Mouse (Mus musculus): Measurements from ENCODE around the gene Hebp1. TPM values are rescaled to one million over a fixed set of nuclear protein-coding genes. Genes with fewer than 3 reads are reported as not detected.

Hebp1 gene
- polyA plus RNA-seq, 1 experiment from 2014 or later, result 7.6 TPM

DNA sequence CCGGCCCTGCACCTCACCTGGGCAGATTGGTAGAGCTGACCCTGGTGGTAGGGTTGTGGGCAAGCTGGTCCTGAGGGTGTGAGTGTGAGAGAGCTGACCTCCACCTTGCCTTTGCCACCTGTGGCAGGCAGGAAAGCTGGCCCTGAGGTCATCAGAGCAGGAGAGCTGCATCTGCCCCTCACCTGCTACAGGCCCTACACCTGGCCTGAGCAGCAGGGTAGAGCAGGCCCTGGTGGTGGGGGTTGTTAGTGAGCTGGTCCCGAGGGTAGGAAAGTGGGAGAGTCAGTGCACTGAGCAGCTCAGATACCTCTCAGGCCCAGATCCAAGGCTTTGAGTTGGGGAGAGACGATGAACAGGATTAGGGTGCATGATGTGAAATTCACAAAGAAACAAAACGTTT, 48.1 kb downstream of the Hebp1 start:
- Histone ChIP-seq H3K4me3 (no peak overlapping the region), H3K27me3 (ENCODE audit: poor library complexity, severe bottlenecking) (0 out of 2 replicates have a peak, but pooled peaks cover 8% of the 10 kb centered on the region), H3K36me3 (replicated peaks) (no peaks in the 10 kb centered on the region), H3K27ac (no peak overlapping the region), H3K9me3 (0 out of 2 replicates have a peak, but pooled peaks cover 3% of the 10 kb centered on the region), H3K4me1 (peaks cover 4% of the 10 kb centered on the region; the same call in 1 of the 2 replicates)
- DNase-seq (ENCODE audit: extremely low spot score, low spot score), result no peak
- WGBS, result 80% methylated on average over 4 of the region's 4 CpGs

GRCm38 (mm10) chr6:135149175-135149574, 48.6 kb downstream of the Hebp1 start:
- no peak overlapping the region for H3K27ac ChIP-seq
- H3K36me3 ChIP-seq (replicated peaks), result no peaks in the 10 kb centered on the region
- DNase-seq (ENCODE audit: extremely low spot score, low spot score), result no peak
- H3K4me1 ChIP-seq, result peaks cover 4% of the 10 kb centered on the region; the same call in 1 of the 2 replicates
- H3K9me3 ChIP-seq, result 0 out of 2 replicates have a peak, but pooled peaks cover 3% of the 10 kb centered on the region
- 0 out of 2 replicates have a peak, but pooled peaks cover 8% of the 10 kb centered on the region for H3K27me3 ChIP-seq (ENCODE audit: poor library complexity, severe bottlenecking)
- H3K4me3 ChIP-seq, result no peak overlapping the region
- WGBS, result 85% methylated on average over 4 of the region's 4 CpGs

DNA sequence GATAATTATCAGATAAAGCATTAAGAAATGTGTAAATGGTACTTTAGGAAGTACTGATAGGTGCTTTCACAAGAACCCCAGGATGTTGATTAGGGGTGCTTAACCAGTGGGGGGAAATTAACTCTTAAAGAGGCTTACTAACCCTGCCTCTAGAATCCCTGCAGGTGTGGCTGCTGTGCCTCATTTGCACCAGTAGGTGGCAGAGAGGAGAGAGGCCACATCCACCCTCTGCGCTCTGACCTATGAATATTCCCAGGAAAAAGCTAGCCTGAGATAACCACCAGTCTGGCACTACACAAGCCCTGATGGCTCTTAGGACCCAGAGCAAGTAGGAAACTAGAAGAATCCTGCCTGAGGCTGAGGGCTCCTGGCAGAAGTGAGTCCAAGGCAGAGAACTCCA, 49.3 kb downstream of the Hebp1 start:
- Histone ChIP-seq H3K27ac (no peak overlapping the region), H3K4me1 (peaks cover 4% of the 10 kb centered on the region; the same call in 1 of the 2 replicates), H3K27me3 (ENCODE audit: poor library complexity, severe bottlenecking) (0 out of 2 replicates have a peak, but pooled peaks cover 8% of the 10 kb centered on the region), H3K4me3 (no peak overlapping the region), H3K9me3 (0 out of 2 replicates have a peak, but pooled peaks cover 3% of the 10 kb centered on the region), H3K36me3 (replicated peaks) (no peaks in the 10 kb centered on the region)
- DNase-seq (ENCODE audit: extremely low spot score, low spot score), result no peak
- 44% methylated on average over 1 of the region's 1 CpGs for WGBS

GRCm38 (mm10) chr6:135145976-135146375, 51.8 kb downstream of the Hebp1 start:
- H3K27me3 ChIP-seq (ENCODE audit: poor library complexity, severe bottlenecking), result 0 out of 2 replicates have a peak, but pooled peaks cover 8% of the 10 kb centered on the region
- H3K4me1 ChIP-seq, result peaks cover 10% of the 10 kb centered on the region
- H3K36me3 ChIP-seq (replicated peaks), result no peaks in the 10 kb centered on the region
- DNase-seq (ENCODE audit: extremely low spot score, low spot score), result no peak
- WGBS, result 90% methylated on average over 5 of the region's 5 CpGs
- H3K9me3 ChIP-seq, result no peaks in the 10 kb centered on the region
- H3K27ac ChIP-seq, result no peak overlapping the region
- H3K4me3 ChIP-seq, result no peak overlapping the region

GRCm38 (mm10) chr6:135144516-135144915, 53.3 kb downstream of the Hebp1 start:
- Histone ChIP-seq H3K27ac (no peak overlapping the region), H3K27me3 (ENCODE audit: poor library complexity, severe bottlenecking) (0 out of 2 replicates have a peak, but pooled peaks cover 5% of the 10 kb centered on the region), H3K36me3 (replicated peaks) (no peaks in the 10 kb centered on the region), H3K9me3 (no peaks in the 10 kb centered on the region), H3K4me1 (peaks cover 7% of the 10 kb centered on the region), H3K4me3 (no peak overlapping the region)
- no peak for DNase-seq (ENCODE audit: extremely low spot score, low spot score)
- 10% methylated on average over 3 of the region's 3 CpGs for whole genome bisulfite sequencing

- Histone ChIP-seq H3K4me3 (no peak overlapping the region), H3K27me3 (ENCODE audit: poor library complexity, severe bottlenecking) (no peaks in the 10 kb centered on the region), H3K4me1 (peaks cover 8% of the 10 kb centered on the region; the same call in 1 of the 2 replicates), H3K27ac (no peak overlapping the region), H3K9me3 (no peaks in the 10 kb centered on the region), H3K36me3 (replicated peaks) (no peaks in the 10 kb centered on the region)
- no peak for DNase-seq (ENCODE audit: extremely low spot score, low spot score)
- 95% methylated on average over 5 of the region's 5 CpGs for WGBS
These were observed 54.7 kb downstream of the Hebp1 start for GRCm38 (mm10) chr6:135143151-135143550.

- WGBS, result 84% methylated on average over 16 of the region's 16 CpGs
- H3K36me3 ChIP-seq (replicated peaks), result no peaks in the 10 kb centered on the region
- no peak overlapping the region for H3K4me3 ChIP-seq
- no peak for DNase-seq (ENCODE audit: extremely low spot score, low spot score)
- H3K9me3 ChIP-seq, result no peaks in the 10 kb centered on the region
- no peak overlapping the region for H3K27ac ChIP-seq
- no peaks in the 10 kb centered on the region for H3K27me3 ChIP-seq (ENCODE audit: poor library complexity, severe bottlenecking)
- peaks cover 16% of the 10 kb centered on the region for H3K4me1 ChIP-seq
These were observed 56.2 kb downstream of the Hebp1 start for GRCm38 (mm10) chr6:135141451-135142147.

DNA sequence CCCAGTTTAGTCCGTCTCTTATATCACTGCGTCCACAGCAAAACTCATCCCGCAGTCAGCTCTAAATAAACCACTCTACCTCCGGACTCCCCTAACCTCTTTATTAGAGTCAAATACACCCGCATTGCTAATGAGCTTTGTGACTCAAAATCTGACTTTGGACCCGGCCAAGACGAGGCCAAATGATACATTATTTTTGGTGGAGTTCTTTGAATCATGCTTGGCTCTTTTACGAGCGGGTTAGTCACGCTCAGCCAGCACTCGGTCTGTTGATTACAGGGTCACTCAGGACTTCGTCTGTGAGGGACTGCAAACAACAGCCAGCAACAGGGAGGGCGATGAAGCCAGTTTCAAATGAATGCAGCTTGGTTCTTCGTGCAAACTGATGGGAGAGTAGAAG, 59.1 kb downstream of the Hebp1 start:
- WGBS, result 84% methylated on average over 14 of the region's 14 CpGs
- no peaks in the 10 kb centered on the region for H3K9me3 ChIP-seq
- no peaks in the 10 kb centered on the region for H3K27me3 ChIP-seq (ENCODE audit: poor library complexity, severe bottlenecking)
- H3K4me3 ChIP-seq, result no peak overlapping the region
- H3K27ac ChIP-seq, result 0 out of 2 replicates have a peak overlapping the region, but pooled peaks have one; percentile 11
- peaks cover 22% of the 10 kb centered on the region for H3K4me1 ChIP-seq
- no peaks in the 10 kb centered on the region for H3K36me3 ChIP-seq (replicated peaks)
- no peak for DNase-seq (ENCODE audit: extremely low spot score, low spot score)

DNA sequence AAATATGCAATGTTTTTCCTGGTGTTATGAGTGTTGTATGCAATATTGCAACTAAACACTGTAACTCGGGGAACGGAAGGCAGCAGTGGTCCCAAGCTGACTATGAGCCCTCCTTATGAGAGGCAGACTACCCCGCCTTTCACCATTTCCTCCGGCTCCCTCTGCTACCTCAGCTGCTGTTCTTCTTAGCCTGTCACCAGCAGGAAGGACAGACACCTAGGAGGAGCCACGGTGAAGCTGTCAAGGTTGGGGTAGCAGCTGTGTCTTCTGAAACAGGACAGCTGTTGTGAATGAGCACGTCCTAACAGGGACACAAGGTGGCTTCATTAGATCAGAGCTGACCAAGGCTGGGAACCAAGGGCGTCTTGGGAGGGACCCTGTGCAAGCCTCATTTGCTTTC, 59.6 kb downstream of the Hebp1 start:
- DNase-seq (ENCODE audit: extremely low spot score, low spot score), result no peak
- peaks cover 22% of the 10 kb centered on the region for H3K4me1 ChIP-seq
- H3K27me3 ChIP-seq (ENCODE audit: poor library complexity, severe bottlenecking), result no peaks in the 10 kb centered on the region
- H3K9me3 ChIP-seq, result no peaks in the 10 kb centered on the region
- WGBS, result 90% methylated on average over 7 of the region's 7 CpGs
- no peak overlapping the region for H3K27ac ChIP-seq
- H3K36me3 ChIP-seq (replicated peaks), result no peaks in the 10 kb centered on the region
- no peak overlapping the region for H3K4me3 ChIP-seq

DNA sequence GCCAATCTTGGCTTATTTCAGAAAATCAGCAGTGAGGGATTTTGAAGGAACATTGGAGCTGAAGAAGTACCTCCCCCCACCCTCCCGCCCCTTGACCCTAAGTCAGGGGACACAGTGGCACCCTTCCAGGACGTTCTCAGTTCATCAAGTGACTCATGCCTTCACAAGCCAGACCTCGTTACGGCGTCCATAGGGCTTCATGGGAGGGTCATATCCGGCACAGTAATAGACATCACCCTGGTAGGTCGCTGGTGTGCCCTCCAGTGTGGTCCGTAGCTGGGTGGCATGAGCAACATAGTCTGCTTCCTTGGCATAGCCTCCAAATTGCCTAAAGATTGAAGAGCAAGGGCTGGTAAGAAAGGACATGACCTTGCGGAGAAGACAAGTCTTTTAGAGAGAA, 60.1 kb downstream of the Hebp1 start:
- Histone ChIP-seq H3K9me3 (no peaks in the 10 kb centered on the region), H3K27me3 (ENCODE audit: poor library complexity, severe bottlenecking) (no peaks in the 10 kb centered on the region), H3K4me1 (peaks cover 22% of the 10 kb centered on the region), H3K36me3 (replicated peaks) (no peaks in the 10 kb centered on the region), H3K4me3 (no peak overlapping the region), H3K27ac (no peak overlapping the region)
- 93% methylated on average over 9 of the region's 9 CpGs for WGBS
- DNase-seq (ENCODE audit: extremely low spot score, low spot score), result no peak

GRCm38 (mm10) chr6:135136439-135137161, 61.2 kb downstream of the Hebp1 start:
- Histone ChIP-seq H3K4me1 (peaks cover 21% of the 10 kb centered on the region), H3K9me3 (no peaks in the 10 kb centered on the region), H3K27me3 (ENCODE audit: poor library complexity, severe bottlenecking) (no peaks in the 10 kb centered on the region), H3K4me3 (no peak overlapping the region), H3K36me3 (replicated peaks) (no peaks in the 10 kb centered on the region), H3K27ac (peak overlapping the region; percentile 26)
- WGBS, result 40% methylated on average over 11 of the region's 11 CpGs
- peak; percentile 37 for DNase-seq (ENCODE audit: extremely low spot score, low spot score)

DNA sequence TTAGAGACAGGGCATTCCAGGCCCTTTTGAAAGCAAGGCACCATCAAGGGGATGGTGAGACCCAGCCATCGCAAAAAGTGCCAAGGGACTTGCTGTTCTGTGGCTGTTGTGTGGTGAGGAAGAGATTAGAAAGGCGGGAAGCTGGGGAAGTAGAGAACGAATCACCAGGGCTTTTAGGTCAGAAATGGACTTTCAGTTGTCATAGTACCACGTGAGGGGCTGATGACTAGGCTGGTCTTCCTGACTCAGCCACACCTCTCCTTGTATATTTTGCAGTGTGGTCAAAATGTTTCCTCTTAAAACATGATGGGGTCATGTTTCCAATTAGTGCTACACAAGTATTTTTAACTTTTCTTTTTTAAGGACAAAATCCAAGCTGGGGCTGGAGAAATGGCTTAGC, 62.1 kb downstream of the Hebp1 start:
- Histone ChIP-seq H3K27me3 (ENCODE audit: poor library complexity, severe bottlenecking) (no peaks in the 10 kb centered on the region), H3K4me1 (peaks cover 17% of the 10 kb centered on the region), H3K9me3 (no peaks in the 10 kb centered on the region), H3K27ac (no peak overlapping the region), H3K36me3 (replicated peaks) (no peaks in the 10 kb centered on the region), H3K4me3 (no peak overlapping the region)
- DNase-seq (ENCODE audit: extremely low spot score, low spot score), result no peak
- 78% methylated on average over 4 of the region's 4 CpGs for WGBS

DNA sequence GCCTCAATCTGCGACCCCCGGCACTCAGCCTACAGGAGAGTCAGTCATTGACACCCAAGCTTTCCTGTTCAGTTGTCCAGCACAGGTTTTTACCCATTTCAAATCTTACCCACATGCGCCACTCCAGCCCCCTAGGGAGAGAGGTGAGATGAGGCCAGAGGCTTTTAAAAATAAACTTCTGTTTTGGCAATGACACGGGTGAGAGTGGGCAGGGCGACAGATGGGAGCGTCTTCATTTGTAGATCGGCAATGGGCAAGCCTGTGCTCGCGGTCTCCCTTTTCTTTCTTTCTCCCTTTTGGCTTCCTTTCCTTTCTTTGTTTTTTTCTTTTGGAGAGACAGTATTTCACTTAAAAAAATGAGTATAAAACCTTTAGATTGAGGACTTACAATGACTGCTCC, 64.3 kb downstream of the Hebp1 start:
- Histone ChIP-seq H3K4me3 (no peak overlapping the region), H3K36me3 (replicated peaks) (no peaks in the 10 kb centered on the region), H3K9me3 (no peaks in the 10 kb centered on the region), H3K27me3 (ENCODE audit: poor library complexity, severe bottlenecking) (no peaks in the 10 kb centered on the region), H3K27ac (no peak overlapping the region), H3K4me1 (peaks cover 17% of the 10 kb centered on the region)
- DNase-seq (ENCODE audit: extremely low spot score, low spot score), result no peak
- WGBS, result 94% methylated on average over 9 of the region's 9 CpGs

Measured in forebrain, embryonic 10.5 days (tissue).